Mouse (Mus musculus): ENCODE measurements around the gene Cfap54. TPM values are rescaled to one million over a fixed set of nuclear protein-coding genes. Genes with fewer than 3 reads are reported as not detected.

The Cfap54 gene
- polyA plus RNA-seq, 1 experiment from 2014 or later, result 1.5 TPM

GRCm38 (mm10) chr10:92782691-92783090, 298.7 kb downstream of the Cfap54 start:
- DNase-seq (ENCODE audit: low spot score), result no peak
- no peaks in the 10 kb centered on the region for H3K36me3 ChIP-seq
- H3K9me3 ChIP-seq (replicated peaks), result no peaks in the 10 kb centered on the region
- no peak overlapping the region for H3K4me3 ChIP-seq
- WGBS, result 79% methylated on average over 5 of the region's 5 CpGs
- H3K4me1 ChIP-seq, result peaks cover 8% of the 10 kb centered on the region
- H3K27me3 ChIP-seq (ENCODE audit: low read depth, poor library complexity, severe bottlenecking), result no peaks in the 10 kb centered on the region
- peak overlapping the region; percentile 43; the same call in 1 of the 2 replicates for H3K27ac ChIP-seq (replicated peaks)

- peaks cover 5% of the 10 kb centered on the region; the same call in 1 of the 2 replicates for H3K9me3 ChIP-seq (replicated peaks)
- 93% methylated on average over 5 of the region's 5 CpGs for WGBS
- no peaks in the 10 kb centered on the region for H3K4me1 ChIP-seq
- H3K27me3 ChIP-seq (ENCODE audit: low read depth, poor library complexity, severe bottlenecking), result no peaks in the 10 kb centered on the region
- H3K27ac ChIP-seq (replicated peaks), result no peak overlapping the region
- no peak for DNase-seq (ENCODE audit: low spot score)
- no peaks in the 10 kb centered on the region for H3K36me3 ChIP-seq
- no peak overlapping the region for H3K4me3 ChIP-seq
Measured at GRCm38 (mm10) chr10:92754359-92754758, 327.1 kb downstream of the Cfap54 start.

GRCm38 (mm10) chr10:92730339-92730738, 351.1 kb downstream of the Cfap54 start:
- H3K36me3 ChIP-seq, result no peaks in the 10 kb centered on the region
- H3K27ac ChIP-seq (replicated peaks), result no peak overlapping the region
- 91% methylated on average over 3 of the region's 3 CpGs for WGBS
- H3K9me3 ChIP-seq (replicated peaks), result no peaks in the 10 kb centered on the region; the same call in 1 of the 2 replicates
- no peak overlapping the region for H3K4me3 ChIP-seq
- no peaks in the 10 kb centered on the region for H3K4me1 ChIP-seq
- no peak for DNase-seq (ENCODE audit: low spot score)
- H3K27me3 ChIP-seq (ENCODE audit: low read depth, poor library complexity, severe bottlenecking), result no peaks in the 10 kb centered on the region

GRCm38 (mm10) chr10:92728723-92729122, 352.7 kb downstream of the Cfap54 start:
- no peak for DNase-seq (ENCODE audit: low spot score)
- Histone ChIP-seq H3K9me3 (replicated peaks) (peaks cover 5% of the 10 kb centered on the region; the same call in 1 of the 2 replicates), H3K27ac (replicated peaks) (no peak overlapping the region), H3K4me1 (no peaks in the 10 kb centered on the region), H3K4me3 (no peak overlapping the region), H3K27me3 (ENCODE audit: low read depth, poor library complexity, severe bottlenecking) (no peaks in the 10 kb centered on the region), H3K36me3 (no peaks in the 10 kb centered on the region)
- 91% methylated on average over 3 of the region's 3 CpGs for WGBS

Other genes with a start within 250 kb of the Cfap54 start
- 20.1 and 24.3 TPM in 2 replicates for gene Cdk17, start 79.3 kb upstream of the Cfap54 start, polyA plus RNA-seq (2016; fragmentation: Nextera tagmentation; extraction: Ambion mirVana)
- gene Elk3, start 229.5 kb upstream of the Cfap54 start, polyA plus RNA-seq (2016; fragmentation: Nextera tagmentation; extraction: Ambion mirVana), result 9.8 and 10.6 TPM in 2 replicates

All from midbrain, embryonic 10.5 days (tissue).